Mouse (Mus musculus): ENCODE results near the gene Cadm3.
"Not testable (repeated sequence)": the region's sequence is repeated elsewhere in the genome, so short reads cannot be mapped to it uniquely, and the experiment has no call there.

Cadm3 gene

DNA sequence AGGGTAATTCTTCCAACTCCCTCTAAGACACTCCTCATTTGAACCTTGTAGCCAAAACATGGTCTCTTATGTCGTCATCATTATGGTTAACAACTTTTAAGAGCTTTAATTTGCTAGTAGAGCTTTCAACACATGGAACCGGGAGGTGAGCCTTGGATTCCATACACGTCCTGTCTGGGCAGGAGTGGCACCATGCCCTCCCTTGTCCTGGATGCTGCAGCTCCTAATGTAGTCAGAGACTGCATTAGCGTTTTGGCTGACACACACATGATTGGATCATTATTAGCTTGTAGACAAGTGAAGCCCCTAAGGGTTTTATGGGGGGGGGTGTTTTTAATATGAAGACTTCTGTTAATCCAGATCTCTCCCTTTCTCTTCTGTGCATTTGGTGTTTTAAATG lies 42.5 kb downstream of the Cadm3 start:
- no peak for DNase-seq (ENCODE audit: low read depth in 2 of 2, low spot score in 2 of 2)

DNA sequence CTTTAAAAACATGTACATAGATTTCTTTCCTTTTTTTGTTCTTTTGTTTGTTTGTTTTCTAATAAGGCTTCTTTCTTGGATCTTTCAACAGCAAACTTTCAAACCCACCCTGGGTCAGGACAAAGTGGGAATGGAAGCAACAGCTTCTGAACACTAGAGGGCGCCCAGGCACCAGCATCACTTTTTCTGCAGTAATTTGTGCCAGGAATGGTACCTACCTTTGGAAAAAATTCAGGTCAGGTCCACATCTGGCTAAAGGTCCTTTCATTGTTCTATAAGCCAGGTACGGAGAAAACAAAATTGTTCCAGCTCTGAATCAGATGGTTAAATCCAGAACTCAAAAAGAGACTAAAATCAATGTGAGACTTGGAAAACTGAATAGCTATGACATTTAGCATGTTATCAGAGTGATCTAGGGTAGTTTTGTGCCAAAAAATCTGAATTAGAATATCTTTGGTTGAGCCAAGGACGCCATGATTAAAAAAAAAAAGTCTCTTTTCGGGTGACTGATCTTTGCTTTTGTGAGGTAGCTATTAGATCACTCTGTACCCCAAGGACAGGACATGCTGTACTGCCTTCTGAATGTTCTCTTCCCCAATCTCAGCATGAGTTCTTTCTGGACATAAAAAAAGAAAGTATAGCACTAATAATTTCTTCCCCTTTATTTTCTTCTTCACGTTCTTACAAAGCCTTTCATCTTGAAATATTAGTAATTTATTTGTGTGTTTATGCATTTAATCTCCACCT lies 43.5 kb downstream of the Cadm3 start:
- peak in 1 of 2 experiments; percentile 17 for DNase-seq (ENCODE audit: low read depth in 2 of 2, low spot score in 2 of 2)

DNA sequence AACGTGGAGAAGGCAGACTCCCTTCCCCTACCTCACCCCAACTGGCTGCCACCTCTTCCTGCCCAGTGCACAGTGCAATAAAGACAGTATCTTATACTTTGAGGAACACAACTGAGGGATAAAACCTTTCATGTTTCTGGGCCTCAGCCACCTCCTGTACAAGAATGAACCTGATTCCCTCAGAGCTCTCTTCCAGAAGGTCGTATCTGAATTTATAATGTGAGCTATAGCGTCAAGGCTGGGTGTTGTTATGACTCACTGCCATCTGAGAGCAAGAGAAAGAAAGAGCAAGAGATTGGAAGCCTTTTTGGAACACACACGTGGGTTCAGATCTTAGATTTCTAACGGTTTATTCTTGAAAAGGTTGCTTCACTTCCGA lies 45.3 kb downstream of the Cadm3 start:
- no peak for DNase-seq (ENCODE audit: low read depth in 2 of 2, low spot score in 2 of 2)

DNA sequence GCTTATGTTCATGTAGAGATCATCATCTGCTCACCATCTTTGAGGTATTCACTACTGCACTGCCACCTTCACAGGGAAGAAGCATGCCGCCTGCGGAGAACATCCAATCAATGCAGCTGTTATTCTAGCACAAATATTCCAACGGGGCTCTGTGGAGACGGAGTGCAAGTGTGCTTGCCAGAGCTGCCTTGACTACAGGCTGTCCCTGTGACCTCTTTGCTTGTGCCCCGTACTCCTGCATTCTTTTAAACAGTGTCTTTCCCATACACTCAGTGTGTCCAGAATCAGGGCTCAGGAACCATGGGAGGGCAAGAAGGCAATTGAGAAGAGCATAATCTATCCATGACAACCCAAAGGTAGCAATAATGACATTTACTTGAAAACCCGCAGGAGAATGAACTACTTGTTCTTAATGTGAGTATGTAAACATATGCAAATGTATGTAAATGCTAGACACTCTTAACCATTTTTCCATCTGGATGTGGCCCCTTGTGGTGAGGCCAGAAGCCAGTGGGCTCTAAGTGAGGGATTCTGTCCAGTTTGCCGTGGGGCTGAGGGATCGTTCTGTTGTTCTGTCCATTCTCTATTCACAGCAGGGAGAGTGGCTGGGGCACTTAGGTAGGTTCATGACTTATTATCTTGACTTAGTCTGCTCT lies 45.8 kb downstream of the Cadm3 start:
- no peak for DNase-seq (ENCODE audit: low read depth in 2 of 2, low spot score in 2 of 2)

DNA sequence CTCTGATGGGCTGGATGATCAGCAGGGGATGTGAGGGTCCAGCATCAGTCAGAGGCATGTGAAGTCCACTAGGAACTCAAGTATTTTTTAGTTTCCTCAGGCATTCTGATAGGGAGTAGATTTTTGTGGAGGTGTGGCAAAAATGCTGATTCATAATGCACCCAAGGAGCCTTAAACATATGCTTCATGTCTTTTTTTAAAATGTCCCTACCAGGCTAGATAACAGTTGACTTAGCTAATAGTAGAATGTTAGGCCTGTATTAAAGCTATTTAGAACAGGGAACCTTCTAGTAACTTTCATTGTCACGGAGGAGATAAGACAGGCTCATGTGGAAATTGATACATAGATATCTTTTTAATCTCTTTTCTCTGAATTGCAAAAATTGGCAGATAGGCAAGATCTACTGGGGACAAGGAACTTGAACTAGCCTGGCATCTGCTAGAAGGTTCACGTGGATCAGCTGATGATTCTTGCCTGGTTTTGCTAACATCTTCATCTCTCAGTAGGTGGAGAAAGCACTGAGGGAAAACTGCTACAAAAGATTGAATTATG lies 49.5 kb downstream of the Cadm3 start:
- no peak for DNase-seq (ENCODE audit: low read depth in 2 of 2, low spot score in 2 of 2)

DNA sequence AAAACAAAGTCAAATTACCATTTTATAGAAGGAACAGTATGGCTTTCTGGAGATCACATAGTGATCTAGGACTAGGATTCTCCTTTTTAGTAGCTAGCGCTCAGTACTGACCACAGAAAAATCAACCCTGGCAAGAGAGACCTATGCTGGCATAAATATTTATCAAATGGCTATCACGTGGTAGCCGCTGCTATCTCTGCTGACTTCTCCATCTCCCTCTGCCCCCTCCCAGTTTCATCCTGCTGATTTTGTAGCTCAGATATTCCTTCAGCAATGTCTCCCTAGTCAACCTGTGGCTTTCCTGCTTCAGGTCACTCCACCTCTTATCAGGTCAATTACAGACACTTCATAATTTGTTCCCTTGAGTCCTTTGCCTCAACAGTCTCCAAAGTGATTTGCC lies 51.8 kb downstream of the Cadm3 start:
- DNase-seq (ENCODE audit: low read depth in 2 of 2, low spot score in 2 of 2), result no peak

DNA sequence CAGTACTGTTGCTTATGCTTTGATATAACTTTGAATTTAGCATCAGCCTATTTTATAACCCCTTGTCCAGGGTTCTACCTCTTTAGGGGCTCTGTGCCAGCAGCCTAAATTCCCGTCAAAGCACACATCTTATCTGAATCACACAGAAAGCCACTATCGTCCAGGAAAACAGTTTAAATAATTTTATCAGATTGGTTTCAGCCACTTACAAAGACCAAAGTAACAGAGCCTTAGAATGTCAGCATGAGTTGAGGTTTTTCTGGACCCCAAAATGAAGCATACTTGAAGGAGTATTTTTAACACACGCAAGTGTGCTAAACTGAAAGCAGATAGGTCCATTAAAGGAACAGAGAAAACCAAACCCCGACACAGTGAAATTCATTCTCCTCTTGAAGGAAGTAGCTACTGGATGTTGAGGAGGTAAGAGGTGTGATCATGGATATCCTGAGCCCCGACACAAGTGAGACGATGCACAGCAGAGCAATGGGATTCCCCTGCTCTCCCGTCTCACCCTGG lies 53.9 kb downstream of the Cadm3 start:
- not testable (repeated sequence) for DNase-seq (ENCODE audit: low read depth in 2 of 2, low spot score in 2 of 2)

DNA sequence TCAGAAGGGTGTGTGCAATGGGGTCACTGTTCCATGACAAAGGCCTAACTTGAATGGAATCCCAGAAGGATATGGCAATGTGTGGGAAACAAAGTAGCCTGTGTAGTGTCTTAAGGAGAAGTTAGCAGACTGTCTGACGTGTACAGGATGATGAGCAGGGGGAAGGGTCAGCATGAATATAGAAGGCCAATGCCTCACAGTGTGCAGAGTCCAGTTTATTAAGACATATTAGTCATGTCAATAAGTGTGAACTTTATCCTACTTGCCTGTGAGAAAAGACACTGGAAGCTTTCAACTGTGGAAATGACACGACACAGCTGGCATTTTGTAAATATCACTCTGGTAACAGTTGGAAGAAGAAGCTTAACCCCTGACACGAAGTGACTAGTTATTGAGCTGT lies 64.7 kb downstream of the Cadm3 start:
- DNase-seq (ENCODE audit: low read depth in 2 of 2, low spot score in 2 of 2), result not testable (repeated sequence)

All from CD8-positive naive resting alpha-beta T cell, adult 2 months (primary cell).